Mouse (Mus musculus): ENCODE results near the gene Elobl.
A peak's percentile ranks its signal among the peaks of the same experiment; 100 is the strongest.

Gene Elobl

DNA sequence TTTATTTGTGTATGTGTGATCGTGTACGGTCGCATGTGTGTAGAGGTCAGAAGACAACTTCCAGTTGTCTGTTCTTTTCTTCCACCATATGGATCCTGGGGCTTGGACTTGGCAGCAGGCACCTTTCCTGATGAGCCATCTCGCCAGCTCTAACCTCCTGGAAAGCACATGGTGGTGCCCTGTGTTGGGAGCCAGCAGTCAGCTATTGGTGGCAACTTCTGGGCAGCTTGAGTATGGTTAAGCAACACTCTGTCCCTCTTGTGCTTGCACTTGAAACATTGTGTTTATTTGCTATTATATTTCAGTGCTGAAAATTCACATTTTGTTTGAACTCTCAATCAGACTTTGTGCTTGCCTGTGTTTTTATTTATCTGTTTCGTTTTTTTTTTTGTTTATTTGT lies 22.2 kb upstream of the Elobl start:
- no peak for DNase-seq (ENCODE audit: low spot score in 2 of 2)

DNA sequence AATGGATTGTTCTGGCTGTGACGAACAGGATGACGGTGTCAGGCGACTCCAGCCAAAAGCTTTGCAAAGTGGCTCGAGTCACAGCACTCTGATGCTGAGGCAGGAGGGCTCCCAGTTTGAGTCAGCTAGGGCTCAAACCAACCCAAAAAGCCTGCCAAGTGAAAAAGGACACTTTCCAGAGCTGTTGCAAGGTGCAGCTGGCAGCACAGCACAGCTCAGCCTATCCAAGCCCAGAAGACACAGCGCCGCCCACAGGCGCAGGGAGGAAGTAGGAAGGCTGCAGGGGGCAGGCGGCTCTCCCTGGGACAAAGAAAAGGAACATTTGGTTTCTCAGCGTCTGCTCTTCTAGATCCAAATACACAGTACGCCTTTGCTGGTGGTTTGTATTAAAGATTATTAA lies 19.9 kb upstream of the Elobl start:
- DNase-seq (ENCODE audit: low spot score in 2 of 2): no peak

- DNase-seq (ENCODE audit: low spot score in 2 of 2): no peak
Observed at GRCm38 (mm10) chr11:88981337-88981736, 14.6 kb upstream of the Elobl start.

DNA sequence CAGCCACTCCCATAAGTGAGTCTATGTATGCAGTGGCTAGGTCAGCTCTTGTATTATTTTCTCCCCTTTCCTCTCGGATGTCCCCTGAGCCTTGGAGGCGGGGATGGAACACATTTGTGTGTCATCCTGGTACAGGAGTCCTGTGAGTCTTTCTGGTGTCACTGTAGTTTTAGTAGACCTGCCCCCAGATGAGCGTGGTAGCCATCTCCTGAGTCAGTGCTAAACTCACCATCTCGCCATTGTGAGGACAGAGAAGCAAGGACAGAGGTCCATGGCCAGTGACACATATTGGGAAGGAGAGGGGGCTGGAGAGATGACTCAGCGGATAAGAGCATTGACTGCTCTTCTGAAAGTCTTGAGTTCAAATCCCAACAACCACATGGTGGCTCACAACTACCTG lies 10.5 kb upstream of the Elobl start:
- no peak for DNase-seq (ENCODE audit: low spot score in 2 of 2)

DNA sequence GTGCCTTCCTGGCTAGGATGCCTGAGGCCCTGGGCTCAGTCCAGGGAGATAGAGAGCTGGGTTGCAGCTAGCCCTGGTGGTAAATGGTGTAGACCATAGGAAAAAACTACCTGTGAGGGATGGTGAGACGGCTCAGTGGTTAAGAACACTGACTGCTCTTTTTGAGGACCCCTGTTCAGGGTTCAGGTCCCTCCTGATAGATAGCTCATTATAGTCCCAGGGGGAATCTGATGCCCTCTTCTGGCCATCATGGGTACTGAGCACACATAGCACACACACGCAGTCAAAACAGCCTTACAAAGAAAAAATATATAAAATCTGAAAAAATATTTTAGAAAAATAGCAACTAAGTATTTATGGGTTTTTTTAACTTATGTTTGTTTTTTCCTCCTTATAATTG lies 9.6 kb upstream of the Elobl start:
- DNase-seq (ENCODE audit: low spot score in 2 of 2): no peak

- peak; percentile 92 to 93 for DNase-seq (ENCODE audit: low spot score in 2 of 2)
Observed at GRCm38 (mm10) chr11:88973776-88974701, 7.3 kb upstream of the Elobl start.

DNA sequence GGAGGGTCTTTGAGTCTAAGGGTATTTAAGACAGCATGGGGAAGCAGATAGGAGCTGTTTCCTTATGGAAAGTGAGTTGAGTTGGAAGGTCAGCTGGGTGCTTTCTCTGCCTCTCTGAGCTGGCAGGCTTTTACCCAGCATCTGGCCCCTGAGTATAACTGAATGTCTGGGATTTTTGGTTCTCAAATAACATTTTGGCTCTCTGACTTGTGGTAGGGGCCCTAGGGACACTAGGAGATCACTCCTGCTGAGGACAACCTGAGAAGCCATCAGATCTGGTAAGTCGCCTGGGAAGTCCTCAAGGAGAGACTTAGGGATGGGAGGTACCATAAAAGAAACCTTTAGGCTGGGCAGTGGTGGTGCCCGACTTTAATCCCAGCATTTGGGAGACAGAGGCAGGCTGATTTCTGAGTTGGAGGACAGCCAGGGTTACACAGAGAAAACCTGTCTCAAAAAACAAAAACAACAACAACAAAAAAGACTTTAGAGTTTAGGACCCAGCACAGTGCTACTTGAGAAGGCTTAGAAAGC lies 3.5 kb upstream of the Elobl start, which contains the start of gene Coil:
Gene Coil, plus strand, starts transcription at position 51 of the 531 bp plus-strand sequence.
- DNase-seq (ENCODE audit: low spot score in 2 of 2): no peak

DNA sequence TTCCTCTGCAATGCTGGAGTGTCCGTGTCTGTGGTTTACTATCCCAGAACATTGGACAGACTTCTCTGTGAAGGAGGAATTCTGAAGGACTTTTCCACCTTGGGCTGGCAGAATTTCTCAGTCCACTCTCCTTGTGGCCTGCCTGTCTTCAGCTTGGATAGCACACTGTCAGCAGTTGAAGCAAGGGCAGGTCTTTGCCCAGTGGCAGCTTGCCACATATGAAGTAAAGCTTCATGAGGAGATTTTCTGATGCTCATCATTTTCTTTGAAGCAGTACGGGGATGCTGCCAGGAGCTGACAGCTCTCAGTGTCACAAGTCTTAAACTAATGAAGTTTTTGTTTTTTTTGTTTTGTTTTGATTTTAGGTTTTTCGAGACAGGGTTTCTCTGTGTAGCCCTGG lies 7.9 kb downstream of the Elobl start:
- DNase-seq (ENCODE audit: low spot score in 2 of 2): no peak

- DNase-seq (ENCODE audit: low spot score in 2 of 2): peak; percentile 92 to 94
Observed at GRCm38 (mm10) chr11:88955217-88955969, 11.3 kb downstream of the Elobl start, which contains the start of gene Scpep1. Gene Scpep1, minus strand, starts transcription at chr11:88955465.

DNA sequence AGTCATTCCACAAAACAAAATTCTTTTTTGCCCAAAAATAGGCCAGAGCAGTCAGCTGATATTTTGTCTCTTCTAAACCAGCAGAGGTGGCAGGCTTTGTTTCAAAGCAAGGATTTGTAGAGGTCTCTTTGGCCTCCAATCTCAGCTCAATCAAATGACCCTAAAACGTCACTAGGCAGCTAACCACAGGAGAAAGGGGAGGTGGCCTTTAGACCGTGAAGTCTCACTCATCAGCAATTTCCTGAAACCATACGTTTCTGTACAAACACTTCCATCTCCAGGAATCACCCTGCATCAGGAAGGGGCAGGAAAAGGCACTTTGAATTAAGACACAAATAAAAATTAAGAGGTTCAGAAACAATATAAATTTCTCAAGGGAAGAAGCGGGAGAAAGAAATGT lies 11.9 kb downstream of the Elobl start:
- no peak for DNase-seq (ENCODE audit: low spot score in 2 of 2)

- no peak for DNase-seq (ENCODE audit: low spot score in 2 of 2)
Observed at GRCm38 (mm10) chr11:88953582-88953981, 13.1 kb downstream of the Elobl start.

DNA sequence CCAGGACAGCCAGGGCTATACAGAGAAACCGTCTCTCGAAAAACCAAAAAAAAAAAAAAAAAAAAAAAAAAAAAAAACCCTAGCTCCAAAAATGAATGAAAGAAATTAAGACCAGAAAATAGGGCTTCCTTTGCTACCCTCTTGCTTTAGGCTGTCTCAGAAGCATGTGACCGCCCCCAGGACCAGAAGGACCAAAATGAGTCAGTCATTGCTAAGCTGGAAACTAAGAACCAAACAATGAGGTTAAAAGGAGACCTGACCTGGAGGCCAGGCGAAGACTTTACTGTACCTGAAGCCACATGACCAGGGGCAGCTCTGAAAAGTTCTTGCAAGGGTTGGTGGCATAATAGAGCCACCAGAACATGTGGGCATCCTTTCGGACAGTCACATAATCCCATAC lies 14.6 kb downstream of the Elobl start:
- DNase-seq (ENCODE audit: low spot score in 2 of 2): no peak

- no peak for DNase-seq (ENCODE audit: low spot score in 2 of 2)
Observed at GRCm38 (mm10) chr11:88951576-88951975, 15.2 kb downstream of the Elobl start.

GRCm38 (mm10) chr11:88950640-88951250 lies 16.0 kb downstream of the Elobl start:
- DNase-seq (ENCODE audit: low spot score in 2 of 2): no peak

DNA sequence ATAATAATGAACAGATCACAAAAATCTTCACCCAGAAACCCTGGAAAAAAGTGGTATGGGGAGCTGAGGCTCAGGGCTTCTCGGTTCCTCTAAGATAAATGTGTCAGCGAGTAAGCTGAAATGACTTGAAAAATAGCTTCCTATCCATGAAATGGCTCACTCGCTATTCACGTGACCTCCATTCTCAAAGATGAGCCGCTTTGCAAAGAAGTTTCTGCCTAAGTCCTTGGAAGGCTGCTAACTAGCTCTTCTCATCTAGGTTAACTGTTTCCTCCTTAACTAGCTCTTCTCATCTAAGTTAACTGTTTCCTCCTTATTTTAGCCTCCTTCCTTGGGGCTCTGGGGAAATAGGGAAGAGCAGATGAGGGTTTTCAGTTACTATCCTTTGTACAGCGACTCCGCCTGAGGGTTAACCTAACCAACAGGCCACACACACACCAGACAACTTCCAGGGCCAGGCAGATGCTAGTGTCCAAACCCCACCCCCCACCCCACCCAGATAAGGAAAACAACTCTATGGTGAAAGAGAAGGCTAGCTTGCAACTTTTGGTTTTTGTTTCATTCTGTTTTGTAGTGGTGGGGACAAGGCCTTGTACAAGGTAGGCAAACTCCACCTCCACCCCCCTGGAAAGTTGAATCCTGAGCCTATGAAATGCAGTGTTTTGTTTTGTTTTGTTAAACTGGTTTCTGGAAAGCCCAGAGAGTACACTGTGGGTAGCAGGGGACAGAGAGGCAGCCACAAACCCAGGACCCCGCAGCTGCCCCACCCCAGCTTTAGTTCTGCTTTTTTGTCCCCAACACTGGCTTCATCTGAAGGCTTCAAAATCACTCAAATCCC lies 16.7 kb downstream of the Elobl start:
- DNase-seq (ENCODE audit: low spot score in 2 of 2): no peak

DNA sequence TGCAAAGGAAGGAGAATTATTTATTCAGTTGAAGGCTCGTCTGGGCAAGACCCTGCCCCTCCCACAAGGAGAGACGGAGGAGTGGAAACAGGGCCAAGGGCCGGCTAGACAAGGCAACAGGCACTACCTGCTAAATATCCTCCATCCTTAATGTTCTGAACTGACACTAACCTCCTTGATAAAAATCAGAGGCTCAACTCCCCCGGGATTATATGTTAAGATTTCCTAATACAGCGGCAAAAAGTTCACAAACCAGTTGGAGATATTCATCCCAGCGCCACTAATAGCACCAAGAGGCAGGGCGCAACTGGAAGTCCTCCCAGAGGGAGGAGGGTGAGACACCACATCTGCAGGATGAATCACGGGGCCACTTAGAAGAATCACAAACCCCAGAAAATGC lies 17.8 kb downstream of the Elobl start:
- no peak for DNase-seq (ENCODE audit: low spot score in 2 of 2)

GRCm38 (mm10) chr11:88945971-88946585 lies 20.7 kb downstream of the Elobl start:
- DNase-seq (ENCODE audit: low spot score in 2 of 2): no peak

DNA sequence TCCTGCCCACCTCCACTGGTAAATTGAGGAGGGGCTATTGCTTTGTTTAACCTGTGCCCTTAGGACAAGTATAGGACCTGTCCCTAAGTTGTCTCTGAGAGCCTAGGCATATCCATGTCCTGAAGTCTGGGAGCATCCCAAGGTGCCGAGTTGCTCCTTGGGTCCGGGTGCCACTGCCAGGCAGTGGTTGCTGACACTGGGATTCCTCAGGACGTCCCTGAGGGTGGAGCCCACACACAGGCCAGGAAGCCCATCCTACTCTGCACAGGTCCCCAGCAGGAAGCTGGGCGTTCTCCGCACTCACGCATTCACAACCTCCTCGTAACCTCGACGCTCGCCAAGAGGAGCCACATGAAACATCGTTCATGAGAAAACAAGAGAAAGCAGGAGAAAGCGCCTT lies 25.2 kb downstream of the Elobl start:
- DNase-seq (ENCODE audit: low spot score in 2 of 2): no peak

DNA sequence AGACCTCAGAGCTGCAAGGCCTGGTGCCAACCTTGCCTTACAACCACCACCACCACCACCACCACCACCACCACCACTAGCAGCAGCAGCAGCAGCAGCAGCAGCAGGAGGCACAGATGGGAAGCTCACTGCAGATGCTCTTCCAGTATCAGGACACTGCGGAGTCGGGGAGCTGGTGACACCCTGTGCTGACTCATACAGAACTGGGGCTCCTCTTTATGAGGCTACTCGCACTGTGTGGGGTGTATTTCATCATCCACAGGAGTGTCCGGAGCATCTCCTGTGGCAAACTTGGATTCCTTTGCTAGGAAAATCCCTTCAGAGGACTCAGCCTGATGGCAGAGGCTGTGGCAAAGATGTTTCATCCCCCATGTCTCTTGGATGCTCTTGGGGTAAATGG lies 27.1 kb downstream of the Elobl start:
- DNase-seq (ENCODE audit: low spot score in 2 of 2): peak; percentile 13 to 44

GRCm38 (mm10) chr11:88938770-88939169 lies 28.0 kb downstream of the Elobl start:
- no peak for DNase-seq (ENCODE audit: low spot score in 2 of 2)

DNA sequence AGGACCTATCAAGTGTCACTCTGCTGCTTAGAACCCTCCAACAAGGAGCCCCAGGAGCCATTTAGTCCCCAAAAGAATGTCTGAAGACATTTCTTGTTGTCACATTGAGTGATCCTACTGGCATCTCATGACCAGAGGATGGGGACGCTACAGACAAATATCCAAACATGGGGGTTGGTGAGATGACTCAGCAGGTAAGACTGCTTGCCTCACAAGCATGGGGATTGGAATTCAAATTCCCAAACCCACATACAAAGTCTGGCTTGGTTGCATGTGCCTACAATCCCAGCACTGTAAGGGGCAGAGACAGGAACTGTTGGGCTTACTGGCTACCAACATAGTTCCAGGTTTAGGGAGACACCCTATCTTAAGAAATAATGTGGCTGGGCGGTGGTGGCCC lies 28.8 kb downstream of the Elobl start:
- no peak for DNase-seq (ENCODE audit: low spot score in 2 of 2)
